Mouse (Mus musculus) ovary, postnatal 10 days (tissue): ENCODE data around the gene Zfyve28.

Experiments used
- DNase-seq: peaks from one replicate; pipeline ENCODE4 v3.0.0; 2022; ENCODE audit warnings: low spot score

Zfyve28 gene

DNA sequence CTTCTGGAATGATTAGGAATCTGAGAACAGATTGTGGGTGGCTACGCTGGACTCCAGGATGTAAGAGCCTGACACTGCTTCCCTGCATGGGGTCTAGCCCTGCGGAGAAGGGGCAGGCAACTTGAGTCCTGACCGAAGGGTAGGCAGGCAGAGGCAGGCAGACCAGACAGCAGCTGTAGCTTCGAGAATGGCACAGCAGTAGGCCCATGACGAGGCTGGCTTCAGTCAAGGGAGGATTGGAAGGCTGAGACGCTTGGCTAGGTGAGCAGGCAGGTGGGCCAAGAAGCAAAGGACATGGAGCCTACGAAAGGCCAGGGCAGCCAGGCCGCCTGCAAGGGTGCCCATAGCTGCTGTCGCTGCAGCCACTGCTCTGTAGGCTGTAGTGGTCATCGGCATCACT is 111.6 kb downstream of the Zfyve28 start:
- no peak for DNase-seq

DNA sequence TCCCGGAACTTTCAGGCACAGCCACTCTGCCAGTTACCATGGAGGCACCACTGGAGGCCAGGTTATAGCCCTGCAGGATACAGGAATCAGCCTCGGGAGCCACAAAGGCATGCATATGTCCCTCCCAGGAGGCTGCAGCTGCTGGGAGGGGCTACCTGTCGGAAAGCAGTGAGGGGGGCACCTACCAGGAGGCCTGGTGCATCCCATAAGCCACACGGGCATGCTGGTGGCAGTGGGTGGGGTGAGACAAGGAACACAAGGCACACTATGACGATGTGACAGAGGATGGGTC is 112.9 kb downstream of the Zfyve28 start:
- DNase-seq = no peak

DNA sequence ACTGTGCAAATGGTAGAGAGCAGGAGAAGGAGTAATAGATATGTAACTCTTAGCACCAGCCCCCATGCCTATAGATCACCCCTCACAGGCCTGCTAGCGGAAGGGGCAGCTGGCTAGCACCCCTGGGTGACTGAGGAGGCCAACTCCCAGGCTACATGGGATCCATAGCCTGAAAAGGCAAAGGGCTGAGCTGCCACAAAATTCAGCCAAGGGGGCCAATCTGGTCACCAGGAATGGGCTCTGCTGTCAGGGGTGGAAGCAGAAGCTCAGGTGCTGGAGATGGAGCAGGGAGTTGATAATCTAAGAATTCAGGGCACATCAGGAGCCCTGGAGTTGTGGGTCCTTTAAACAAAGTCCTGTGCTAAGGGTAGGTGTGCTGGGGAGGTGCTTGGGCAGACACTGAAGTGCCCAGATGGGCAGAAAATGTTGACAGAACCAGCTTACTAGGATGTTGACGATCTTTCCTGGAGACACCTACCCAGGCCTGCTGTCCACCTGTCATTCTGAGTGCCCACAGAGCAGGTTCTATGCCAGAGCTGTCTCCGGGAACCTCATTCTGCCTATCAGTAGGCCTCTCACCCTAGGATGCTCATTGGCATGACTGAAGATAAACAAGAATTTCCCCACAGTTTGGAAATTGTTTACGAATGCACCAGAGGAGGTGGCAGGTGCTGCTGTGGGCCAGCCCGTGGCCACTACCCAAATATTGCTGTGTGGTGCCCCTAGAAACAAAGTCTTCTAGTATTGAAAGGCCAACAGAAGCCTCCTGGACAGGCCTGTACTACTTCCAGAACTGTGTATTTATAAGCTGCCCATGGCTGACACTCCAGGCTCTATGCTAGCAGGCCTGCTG is 113.5 kb downstream of the Zfyve28 start:
- DNase-seq = no peak

DNA sequence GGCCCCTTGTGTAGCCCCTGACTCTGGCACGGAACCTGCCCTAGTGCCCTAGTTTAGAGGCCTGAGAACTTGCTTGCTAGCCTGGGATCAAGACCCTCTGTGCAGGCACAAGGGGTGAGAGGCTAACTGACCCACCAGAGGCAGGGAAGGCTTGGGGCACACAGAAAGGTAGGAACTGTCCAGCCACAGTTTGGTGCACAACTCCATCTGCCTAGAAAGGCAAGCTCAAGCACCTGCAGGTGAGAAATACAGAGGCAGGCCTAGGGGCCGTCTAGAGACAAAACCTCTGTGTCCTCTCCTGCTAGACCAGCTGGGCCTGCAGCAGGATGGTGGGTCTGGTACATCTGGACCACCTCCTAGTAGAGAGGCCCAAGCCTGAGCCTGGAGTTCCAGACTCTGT is 114.2 kb downstream of the Zfyve28 start:
- no peak for DNase-seq

DNA sequence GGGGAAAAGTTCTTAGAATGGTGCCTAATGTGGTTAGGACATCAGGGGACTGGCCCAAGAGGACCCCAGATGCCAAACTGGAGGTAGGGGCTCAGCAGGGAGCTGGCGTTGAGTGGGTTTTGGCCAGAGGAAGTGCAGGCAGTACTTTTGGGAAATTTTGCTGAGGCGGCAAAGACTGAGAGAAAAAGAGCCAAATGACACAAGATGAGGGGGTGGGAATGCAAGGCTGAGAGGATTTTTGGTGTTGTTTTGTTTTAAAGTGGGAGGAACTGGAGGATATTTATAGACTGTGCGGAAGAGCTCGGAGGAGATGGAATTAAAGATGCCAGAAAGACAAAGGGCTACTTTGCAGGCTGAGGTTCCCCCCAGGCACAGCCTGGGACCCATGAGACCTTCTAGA is 117.5 kb downstream of the Zfyve28 start:
- DNase-seq = no peak

DNA sequence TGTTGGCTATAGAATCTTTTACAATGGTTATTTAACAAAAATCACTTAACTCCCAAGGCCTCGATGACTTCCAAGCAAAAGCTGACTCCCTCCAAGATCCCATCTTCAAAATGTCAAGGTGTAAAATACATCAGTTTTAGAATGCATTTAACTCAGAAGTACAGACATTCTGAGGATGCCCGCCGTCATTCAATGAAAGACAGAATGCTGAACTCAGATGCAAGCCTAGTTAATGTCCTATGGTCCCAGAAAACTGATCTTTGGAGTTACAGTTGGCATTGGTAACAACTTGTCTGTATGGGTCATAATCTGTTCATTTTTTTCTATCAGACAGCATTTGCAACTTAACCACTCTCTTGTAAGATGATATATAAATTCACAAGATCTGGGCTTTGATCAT is 118.3 kb downstream of the Zfyve28 start:
- DNase-seq = no peak

DNA sequence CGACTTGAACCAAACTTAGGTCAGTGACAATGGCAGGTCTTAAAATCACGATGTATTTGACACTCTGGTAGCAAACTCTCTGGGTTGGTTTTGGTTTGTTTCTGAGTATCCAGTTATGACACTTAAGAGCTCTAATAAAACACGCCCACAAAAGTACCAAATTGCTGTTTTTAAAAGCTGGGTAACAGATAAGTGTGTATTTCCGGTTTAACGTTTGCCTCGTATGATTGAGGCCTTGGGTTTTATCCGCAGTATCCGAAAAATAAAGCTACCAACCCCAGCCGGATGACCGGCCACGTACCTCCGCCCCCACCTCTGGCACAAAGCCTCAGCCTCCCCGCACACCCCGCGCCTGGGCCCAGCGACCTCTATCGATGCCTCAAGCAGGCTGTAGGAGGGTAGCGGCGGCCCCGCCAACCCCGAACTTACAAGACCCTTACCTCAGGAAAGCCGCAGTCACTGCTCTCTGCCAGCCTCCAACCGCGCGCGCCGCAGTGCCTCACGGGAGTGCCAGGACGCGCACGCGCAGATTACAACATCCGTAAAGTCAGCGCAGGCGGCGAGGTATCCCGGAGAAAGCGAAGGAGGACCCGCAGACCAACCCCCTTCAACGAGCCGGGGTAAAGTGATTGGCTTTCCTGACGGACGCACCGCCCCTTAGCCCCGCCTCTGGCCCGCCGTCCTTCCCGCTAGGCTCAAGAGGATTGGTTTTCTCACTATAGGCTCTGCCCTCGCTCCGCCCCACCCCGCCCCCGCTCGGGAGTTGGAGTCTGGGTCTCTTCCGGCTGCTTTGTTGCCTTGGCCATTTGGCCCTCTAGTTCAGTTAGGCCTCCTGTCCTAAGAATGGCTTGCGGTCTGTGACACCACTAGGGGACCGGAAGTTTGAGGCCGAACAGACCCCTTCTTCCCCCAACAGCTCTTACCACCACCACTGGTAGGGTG is 119.0 kb downstream of the Zfyve28 start, which contains the start of the genes Poln and Haus3:
Gene Poln, minus strand, starts transcription at position 499 of the 942 bp plus-strand sequence.
Gene Haus3, minus strand, starts transcription at position 578 of the 942 bp plus-strand sequence.
- DNase-seq = peak; percentile 94

DNA sequence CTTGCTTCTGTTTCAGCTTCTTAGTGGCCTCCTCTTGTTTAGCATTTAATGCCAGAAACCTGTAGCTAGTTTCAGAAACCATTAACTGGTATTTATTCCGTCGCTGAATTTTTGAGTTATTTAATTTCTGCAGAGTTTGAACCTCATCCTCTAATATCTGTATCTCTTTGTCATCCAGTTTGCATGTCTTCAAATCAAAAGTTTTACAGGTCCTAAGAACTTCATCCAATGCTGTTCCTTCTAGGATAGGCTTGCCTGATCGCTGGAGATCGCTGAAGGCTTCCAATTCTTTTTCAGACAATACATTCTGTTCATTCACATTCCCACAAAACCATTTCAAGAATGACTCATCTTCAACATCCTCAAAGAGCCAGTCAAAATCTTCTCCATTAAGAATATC is 120.4 kb downstream of the Zfyve28 start:
- DNase-seq = no peak

DNA sequence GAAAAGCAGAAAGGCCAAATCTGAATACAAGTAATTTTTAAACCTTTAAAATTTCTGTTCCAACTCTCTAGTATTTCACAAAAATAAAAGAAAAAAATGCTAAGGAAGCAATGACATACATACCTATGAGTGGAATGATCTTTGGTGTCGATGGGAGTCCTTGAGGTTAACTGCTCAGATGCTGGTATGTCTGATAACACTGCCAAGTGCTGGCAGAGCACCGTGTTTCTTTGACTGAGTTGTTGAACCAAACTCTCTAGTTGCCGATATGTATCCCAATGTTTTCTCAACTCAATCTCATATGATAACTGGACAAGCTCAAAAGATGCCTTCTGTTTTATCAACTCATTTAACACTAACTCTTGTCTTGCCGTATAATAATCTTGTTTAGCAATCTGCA is 122.5 kb downstream of the Zfyve28 start:
- DNase-seq = no peak

DNA sequence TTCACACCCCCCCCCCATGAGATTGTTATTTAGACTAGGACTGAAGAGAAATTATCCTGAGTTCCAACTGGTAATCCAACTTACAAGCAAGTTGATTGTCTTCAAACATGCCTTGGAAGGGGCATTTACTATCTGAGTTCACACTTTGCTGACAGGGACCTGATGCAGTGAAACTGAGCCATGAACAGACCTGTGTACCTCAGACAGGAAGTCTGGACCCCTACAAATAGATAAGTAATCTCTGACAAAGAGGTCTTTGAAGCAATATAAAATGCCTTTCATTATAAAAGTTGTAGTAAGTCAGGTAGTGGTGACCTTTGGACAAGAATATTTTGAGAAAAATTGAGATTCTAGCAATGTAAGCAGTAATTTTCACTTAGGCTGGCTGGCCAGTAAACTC is 139.8 kb downstream of the Zfyve28 start:
- no peak for DNase-seq

DNA sequence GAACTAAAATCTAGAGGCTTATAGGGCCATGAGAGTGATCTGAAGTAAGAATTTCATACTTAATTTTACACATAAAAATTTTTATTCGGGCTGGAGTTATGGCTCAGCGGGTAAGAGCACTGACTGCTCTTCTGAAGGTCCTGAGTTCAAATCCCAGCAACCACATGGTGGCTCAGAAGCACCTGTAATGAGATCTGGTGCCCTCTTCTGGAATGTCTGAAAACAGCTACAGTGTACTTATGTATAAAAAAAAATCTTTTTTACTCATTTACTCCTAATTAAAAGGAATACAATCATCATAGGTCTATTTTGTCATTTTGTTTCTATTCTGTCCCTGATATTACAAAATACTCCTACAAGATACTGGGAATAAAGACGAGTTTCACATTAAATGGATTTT is 140.7 kb downstream of the Zfyve28 start:
- no peak for DNase-seq
